Mouse (Mus musculus): ENCODE measurements around the gene Wnk2. TPM values are rescaled to one million over a fixed set of nuclear protein-coding genes. Genes with fewer than 3 reads are reported as not detected.

The Wnk2 gene
- polyA plus RNA-seq, 1 experiment from 2014 or later: 0.89 TPM

DNA sequence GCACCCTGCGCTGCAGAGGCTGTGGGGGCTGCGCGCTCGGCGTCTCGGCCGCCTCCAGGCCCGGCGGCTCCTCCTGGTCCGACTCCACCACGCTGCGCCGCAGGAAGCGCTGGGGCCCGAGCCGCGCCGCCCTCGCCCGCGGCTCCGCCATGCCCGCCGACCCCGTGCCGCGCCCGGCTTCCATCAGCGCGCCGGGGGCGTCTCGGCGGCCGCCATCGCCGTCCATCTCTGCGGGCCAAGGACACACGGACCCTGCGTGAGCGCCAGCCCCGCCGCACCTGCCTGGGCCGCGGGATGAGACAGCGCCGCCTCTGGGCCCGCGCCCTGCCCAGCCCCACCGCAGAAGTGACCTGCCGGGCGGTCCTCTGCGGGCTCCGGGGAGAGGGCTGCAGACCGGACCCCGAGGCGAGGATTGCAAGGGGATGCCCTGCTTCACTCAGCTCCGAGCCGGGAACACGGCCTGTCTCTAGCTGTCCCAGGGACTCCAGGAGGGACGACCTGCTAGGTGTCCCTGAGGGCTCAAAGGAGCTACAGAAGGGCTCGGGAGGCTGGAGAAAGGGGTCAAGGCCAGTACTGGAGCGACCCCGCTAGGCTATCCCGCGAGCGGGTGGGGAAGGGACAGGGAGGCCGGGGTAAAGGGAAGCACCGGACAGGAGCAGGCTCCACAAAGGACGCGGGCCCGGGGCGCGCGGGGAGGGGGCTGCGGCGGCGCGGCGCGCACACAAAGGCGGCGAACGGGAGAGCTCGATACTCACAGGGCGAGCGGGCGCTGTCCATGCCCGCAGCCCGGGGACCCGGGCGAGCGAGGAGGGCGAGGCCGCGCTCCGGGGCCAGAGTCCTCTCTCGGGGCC lies 582 bp downstream of the Wnk2 start:
- Histone ChIP-seq H3K27ac (peak overlapping the region; percentile 85), H3K9me3 (no peaks in the 10 kb centered on the region), H3K36me3 (no peaks in the 10 kb centered on the region), H3K27me3 (ENCODE audit: insufficient read depth, poor library complexity, severe bottlenecking) (peaks cover 87% of the 10 kb centered on the region), H3K4me1 (peaks cover 46% of the 10 kb centered on the region), H3K4me3 (peak overlapping the region; percentile 79)
- DNase-seq (ENCODE audit: low spot score): no peak
- under 1% methylated on average over 92 of the region's 98 CpGs for WGBS

DNA sequence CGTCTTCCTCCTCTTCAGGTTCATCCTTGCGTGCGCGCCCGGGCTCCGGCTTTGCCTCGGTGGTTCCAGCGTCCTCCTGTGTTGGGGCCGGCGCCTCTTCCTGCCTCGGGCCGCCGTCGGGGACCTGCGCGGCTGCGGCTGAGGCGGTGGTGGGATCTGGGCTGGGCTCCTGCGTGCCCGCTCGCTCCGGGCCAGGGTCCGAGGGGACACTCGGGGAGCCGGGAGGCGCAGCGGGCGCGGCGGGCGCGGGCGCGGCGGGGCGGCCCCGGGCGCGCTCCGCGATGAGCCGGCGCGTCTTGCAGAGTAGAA lies 1.2 kb downstream of the Wnk2 start:
- 2% methylated on average over 25 of the region's 44 CpGs for WGBS
- DNase-seq (ENCODE audit: low spot score): no peak
- peak overlapping the region; percentile 85 for H3K27ac ChIP-seq
- H3K9me3 ChIP-seq: no peaks in the 10 kb centered on the region
- H3K4me3 ChIP-seq: peak overlapping the region; percentile 79
- H3K4me1 ChIP-seq: peaks cover 46% of the 10 kb centered on the region
- no peaks in the 10 kb centered on the region for H3K36me3 ChIP-seq
- peaks cover 87% of the 10 kb centered on the region for H3K27me3 ChIP-seq (ENCODE audit: insufficient read depth, poor library complexity, severe bottlenecking)

GRCm38 (mm10) chr13:49146040-49146697 lies 1.6 kb downstream of the Wnk2 start:
- Histone ChIP-seq H3K9me3 (no peaks in the 10 kb centered on the region), H3K4me1 (peaks cover 46% of the 10 kb centered on the region), H3K36me3 (no peaks in the 10 kb centered on the region), H3K27ac (peak overlapping the region; percentile 85; the same call in 1 of the 2 replicates), H3K27me3 (ENCODE audit: insufficient read depth, poor library complexity, severe bottlenecking) (peaks cover 87% of the 10 kb centered on the region), H3K4me3 (peak overlapping the region; percentile 79)
- WGBS: 19% methylated on average over 17 of the region's 17 CpGs
- DNase-seq (ENCODE audit: low spot score): no peak

GRCm38 (mm10) chr13:49145396-49145795 lies 2.4 kb downstream of the Wnk2 start:
- H3K4me1 ChIP-seq: peaks cover 51% of the 10 kb centered on the region
- WGBS: 28% methylated on average over 7 of the region's 7 CpGs
- no peak for DNase-seq (ENCODE audit: low spot score)
- H3K36me3 ChIP-seq: no peaks in the 10 kb centered on the region
- no peak overlapping the region for H3K27ac ChIP-seq
- H3K27me3 ChIP-seq (ENCODE audit: insufficient read depth, poor library complexity, severe bottlenecking): peaks cover 80% of the 10 kb centered on the region
- H3K9me3 ChIP-seq: no peaks in the 10 kb centered on the region
- H3K4me3 ChIP-seq: no peak overlapping the region

GRCm38 (mm10) chr13:49144451-49144850 lies 3.4 kb downstream of the Wnk2 start:
- Histone ChIP-seq H3K9me3 (no peaks in the 10 kb centered on the region), H3K27ac (no peak overlapping the region), H3K36me3 (no peaks in the 10 kb centered on the region), H3K4me1 (peaks cover 51% of the 10 kb centered on the region), H3K27me3 (ENCODE audit: insufficient read depth, poor library complexity, severe bottlenecking) (peaks cover 76% of the 10 kb centered on the region), H3K4me3 (no peak overlapping the region)
- 46% methylated on average over 6 of the region's 6 CpGs for WGBS
- no peak for DNase-seq (ENCODE audit: low spot score)

DNA sequence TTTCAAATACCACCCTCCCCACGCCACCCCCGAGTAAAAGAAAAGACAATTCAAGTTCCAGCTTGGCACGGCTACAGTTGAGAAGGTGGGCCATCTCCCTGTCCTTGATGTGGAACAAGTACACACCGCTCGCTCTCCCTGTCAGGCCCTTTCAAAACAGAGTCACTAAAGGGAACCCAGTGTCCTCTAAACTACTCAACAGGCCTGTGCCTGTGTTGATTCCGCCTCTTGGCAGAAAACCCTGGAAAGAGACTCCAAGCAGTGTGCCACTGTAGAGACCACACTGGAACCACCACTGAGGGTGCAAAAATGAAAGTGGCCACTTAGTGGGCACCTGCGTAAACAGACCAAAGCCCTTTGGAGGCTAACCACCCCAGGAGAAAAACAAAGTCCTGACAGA lies 4.5 kb downstream of the Wnk2 start:
- Histone ChIP-seq H3K4me1 (peaks cover 53% of the 10 kb centered on the region), H3K4me3 (no peak overlapping the region), H3K36me3 (no peaks in the 10 kb centered on the region), H3K27me3 (ENCODE audit: insufficient read depth, poor library complexity, severe bottlenecking) (peaks cover 66% of the 10 kb centered on the region), H3K9me3 (no peaks in the 10 kb centered on the region), H3K27ac (no peak overlapping the region)
- 90% methylated on average over 7 of the region's 7 CpGs for WGBS
- no peak for DNase-seq (ENCODE audit: low spot score)

- WGBS: 80% methylated on average over 5 of the region's 5 CpGs
- Histone ChIP-seq H3K4me1 (peaks cover 44% of the 10 kb centered on the region), H3K9me3 (no peaks in the 10 kb centered on the region), H3K27me3 (ENCODE audit: insufficient read depth, poor library complexity, severe bottlenecking) (peaks cover 57% of the 10 kb centered on the region), H3K36me3 (no peaks in the 10 kb centered on the region), H3K27ac (no peak overlapping the region), H3K4me3 (no peak overlapping the region)
- no peak for DNase-seq (ENCODE audit: low spot score)
Observed at GRCm38 (mm10) chr13:49142396-49142795, 5.4 kb downstream of the Wnk2 start.

- H3K27me3 ChIP-seq (ENCODE audit: insufficient read depth, poor library complexity, severe bottlenecking): peaks cover 38% of the 10 kb centered on the region
- DNase-seq (ENCODE audit: low spot score): no peak
- WGBS: 71% methylated on average over 4 of the region's 4 CpGs
Observed at GRCm38 (mm10) chr13:49140567-49140966, 7.2 kb downstream of the Wnk2 start.

DNA sequence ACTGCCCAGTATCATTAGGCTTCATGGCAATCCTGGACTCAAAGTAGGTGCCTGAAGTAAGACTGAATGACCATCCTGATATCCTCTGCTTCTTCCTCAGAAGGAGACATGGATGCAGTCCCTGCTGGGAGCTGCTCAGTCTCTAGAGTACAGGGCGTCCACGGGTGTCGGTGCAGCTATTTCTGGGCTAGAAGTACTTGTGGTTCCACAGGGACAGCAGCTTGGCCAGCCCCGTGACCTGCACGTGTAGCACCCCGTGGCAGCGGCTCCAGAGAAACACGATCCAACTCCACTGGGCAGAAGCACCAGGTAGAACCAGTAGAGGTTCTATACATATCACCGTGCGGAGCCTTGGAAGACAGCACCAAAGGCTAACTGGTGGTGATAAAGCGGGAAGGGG lies 13.3 kb downstream of the Wnk2 start:
- peaks cover 27% of the 10 kb centered on the region for H3K4me1 ChIP-seq
- no peak for DNase-seq (ENCODE audit: low spot score)
- H3K9me3 ChIP-seq: no peaks in the 10 kb centered on the region
- H3K27ac ChIP-seq: no peak overlapping the region
- H3K36me3 ChIP-seq: no peaks in the 10 kb centered on the region
- 0 out of 2 replicates have a peak, but pooled peaks cover 1% of the 10 kb centered on the region for H3K27me3 ChIP-seq (ENCODE audit: insufficient read depth, poor library complexity, severe bottlenecking)
- no peak overlapping the region for H3K4me3 ChIP-seq
- WGBS: 78% methylated on average over 11 of the region's 11 CpGs

More at GRCm38 (mm10) chr13:49140567-49140966, 7.2 kb downstream of the Wnk2 start:
- no peaks in the 10 kb centered on the region for H3K36me3 ChIP-seq
- peaks cover 25% of the 10 kb centered on the region for H3K4me1 ChIP-seq
- H3K4me3 ChIP-seq: no peak overlapping the region
- H3K9me3 ChIP-seq: no peaks in the 10 kb centered on the region
- no peak overlapping the region for H3K27ac ChIP-seq

GRCm38 (mm10) chr13:49133125-49133524 lies 14.7 kb downstream of the Wnk2 start:
- 78% methylated on average over 4 of the region's 4 CpGs for WGBS
- Histone ChIP-seq H3K27ac (no peak overlapping the region), H3K27me3 (ENCODE audit: insufficient read depth, poor library complexity, severe bottlenecking) (no peaks in the 10 kb centered on the region), H3K4me1 (peaks cover 37% of the 10 kb centered on the region), H3K36me3 (no peaks in the 10 kb centered on the region), H3K4me3 (no peak overlapping the region), H3K9me3 (no peaks in the 10 kb centered on the region)
- no peak for DNase-seq (ENCODE audit: low spot score)

- Histone ChIP-seq H3K36me3 (no peaks in the 10 kb centered on the region), H3K4me1 (peaks cover 46% of the 10 kb centered on the region), H3K27me3 (ENCODE audit: insufficient read depth, poor library complexity, severe bottlenecking) (no peaks in the 10 kb centered on the region), H3K4me3 (no peak overlapping the region), H3K27ac (0 out of 2 replicates have a peak overlapping the region, but pooled peaks have one; percentile 13), H3K9me3 (no peaks in the 10 kb centered on the region)
- 78% methylated on average over 7 of the region's 7 CpGs for WGBS
- no peak for DNase-seq (ENCODE audit: low spot score)
Observed at GRCm38 (mm10) chr13:49131946-49132687, 15.7 kb downstream of the Wnk2 start.

DNA sequence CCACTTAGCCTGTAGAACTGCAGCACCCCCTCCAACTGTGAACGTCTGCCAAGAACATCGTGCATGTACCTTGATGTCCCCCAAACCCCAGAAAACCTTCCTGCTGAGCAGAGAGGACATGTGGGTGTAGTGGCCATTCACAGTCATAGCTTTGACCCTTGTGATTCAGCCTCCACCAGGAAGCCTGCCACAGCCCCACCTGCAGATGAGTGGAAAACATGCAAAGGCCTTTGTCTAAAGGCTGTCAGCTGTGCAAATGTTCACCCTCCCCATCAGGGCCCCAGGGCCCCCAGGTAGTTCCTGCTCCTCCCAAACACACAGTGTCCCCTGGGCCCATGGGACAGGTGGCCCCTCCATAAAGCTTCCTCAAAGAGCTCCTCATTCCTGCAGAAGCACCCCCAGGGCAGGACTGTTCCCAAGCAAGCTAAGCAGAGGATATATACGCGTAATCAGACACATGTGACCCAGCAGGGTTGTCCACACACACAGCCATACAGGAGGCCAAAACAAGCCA lies 16.4 kb downstream of the Wnk2 start:
- Histone ChIP-seq H3K36me3 (no peaks in the 10 kb centered on the region), H3K27me3 (ENCODE audit: insufficient read depth, poor library complexity, severe bottlenecking) (no peaks in the 10 kb centered on the region), H3K4me3 (no peak overlapping the region), H3K9me3 (no peaks in the 10 kb centered on the region), H3K4me1 (peaks cover 46% of the 10 kb centered on the region), H3K27ac (0 out of 2 replicates have a peak overlapping the region, but pooled peaks have one; percentile 14)
- 77% methylated on average over 4 of the region's 4 CpGs for WGBS
- DNase-seq (ENCODE audit: low spot score): no peak
